Mouse (Mus musculus) left cerebral cortex, adult 9 months (tissue): ENCODE measurements around the gene Gtf2h1.
A peak's percentile ranks its signal among the peaks of the same experiment; 100 is the strongest.
"Not testable (repeated sequence)": the region's sequence is repeated elsewhere in the genome, so short reads cannot be mapped to it uniquely, and the experiment has no call there.

Experiments used
- DNase-seq, 2 experiments: peaks; one replicate each; pipeline ENCODE4 v3.0.0; 2022; ENCODE audit warnings: low spot score in 2 of 2

Gene Gtf2h1

GRCm38 (mm10) chr7:46830799-46831590 lies 35.1 kb downstream of the Gtf2h1 start:
- no peak for DNase-seq

- no peak for DNase-seq
These were observed 35.8 kb downstream of the Gtf2h1 start for GRCm38 (mm10) chr7:46831693-46832092.

- not testable (repeated sequence) for DNase-seq
These were observed 36.4 kb downstream of the Gtf2h1 start for GRCm38 (mm10) chr7:46832112-46832810.

GRCm38 (mm10) chr7:46833266-46833665 lies 37.4 kb downstream of the Gtf2h1 start:
- no peak for DNase-seq

GRCm38 (mm10) chr7:46833670-46834255 lies 37.9 kb downstream of the Gtf2h1 start:
- DNase-seq: no peak

- DNase-seq: no peak
These were observed 39.2 kb downstream of the Gtf2h1 start for GRCm38 (mm10) chr7:46834994-46835610.

GRCm38 (mm10) chr7:46836357-46836756 lies 40.5 kb downstream of the Gtf2h1 start:
- no peak for DNase-seq

- DNase-seq: no peak
These were observed 41.2 kb downstream of the Gtf2h1 start for GRCm38 (mm10) chr7:46837073-46837472.

GRCm38 (mm10) chr7:46838104-46838671 lies 42.3 kb downstream of the Gtf2h1 start:
- DNase-seq: peak in 1 of 2 experiments; percentile 23

- peak; percentile 66 to 87 for DNase-seq
These were observed 43.0 kb downstream of the Gtf2h1 start for GRCm38 (mm10) chr7:46838891-46839302.

GRCm38 (mm10) chr7:46839446-46839845 lies 43.5 kb downstream of the Gtf2h1 start:
- peak in 1 of 2 experiments; percentile 14 for DNase-seq

- no peak for DNase-seq
These were observed 44.0 kb downstream of the Gtf2h1 start for GRCm38 (mm10) chr7:46839861-46840260.

GRCm38 (mm10) chr7:46840326-46840725 lies 44.4 kb downstream of the Gtf2h1 start:
- no peak for DNase-seq

- no peak for DNase-seq
These were observed 45.1 kb downstream of the Gtf2h1 start, which contains the start of gene Ldha for GRCm38 (mm10) chr7:46840787-46841525. TSS of gene Ldha (plus strand) at chr7:46841475.

GRCm38 (mm10) chr7:46842278-46842677 lies 46.4 kb downstream of the Gtf2h1 start:
- no peak for DNase-seq

GRCm38 (mm10) chr7:46843576-46843975 lies 47.7 kb downstream of the Gtf2h1 start:
- DNase-seq: no peak

- DNase-seq: peak; percentile 74 to 89
These were observed 49.5 kb downstream of the Gtf2h1 start for GRCm38 (mm10) chr7:46845211-46845977.

GRCm38 (mm10) chr7:46845978-46846485 lies 50.1 kb downstream of the Gtf2h1 start:
- peak in 1 of 2 experiments; percentile 54 for DNase-seq

GRCm38 (mm10) chr7:46846486-46847244 lies 50.8 kb downstream of the Gtf2h1 start:
- peak in 1 of 2 experiments; percentile 37 for DNase-seq
